Mouse (Mus musculus) ZHBTc4 (cell line): ENCODE results near the gene Cetn3.

Experiments
- DNase-seq: peaks from one replicate; pipeline ENCODE4 v3.0.0-alpha.2; 2011; ENCODE audit warnings: low read depth, low spot score

Cetn3 gene

GRCm38 (mm10) chr13:81822750-81823149 lies 39.9 kb downstream of the Cetn3 start:
- no peak for DNase-seq

GRCm38 (mm10) chr13:81824576-81825330 lies 41.9 kb downstream of the Cetn3 start:
- no peak for DNase-seq

GRCm38 (mm10) chr13:81828486-81828885 lies 45.6 kb downstream of the Cetn3 start:
- no peak for DNase-seq

DNA sequence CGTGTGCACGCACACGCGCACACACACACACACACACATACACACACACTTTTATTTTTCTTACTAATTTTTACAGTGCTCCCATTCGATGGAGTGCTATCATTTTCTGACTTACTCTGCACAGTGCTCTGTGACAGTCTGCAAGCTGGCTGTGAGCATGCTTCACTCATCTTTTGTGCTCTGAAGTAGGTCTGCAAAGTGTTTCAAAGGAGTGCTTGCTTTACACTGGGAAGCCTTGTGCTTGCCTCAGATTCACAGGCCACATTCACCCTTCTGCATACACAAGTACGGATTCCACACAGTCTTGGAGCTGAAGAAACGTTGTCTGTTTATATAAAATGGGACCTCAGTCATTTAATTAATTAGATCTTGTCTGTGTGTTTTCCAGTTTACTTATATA lies 49.0 kb downstream of the Cetn3 start:
- no peak for DNase-seq

- no peak for DNase-seq
These were observed 53.7 kb downstream of the Cetn3 start for GRCm38 (mm10) chr13:81836386-81837177.

- DNase-seq, result no peak
These were observed 55.1 kb downstream of the Cetn3 start for GRCm38 (mm10) chr13:81838016-81838415.

DNA sequence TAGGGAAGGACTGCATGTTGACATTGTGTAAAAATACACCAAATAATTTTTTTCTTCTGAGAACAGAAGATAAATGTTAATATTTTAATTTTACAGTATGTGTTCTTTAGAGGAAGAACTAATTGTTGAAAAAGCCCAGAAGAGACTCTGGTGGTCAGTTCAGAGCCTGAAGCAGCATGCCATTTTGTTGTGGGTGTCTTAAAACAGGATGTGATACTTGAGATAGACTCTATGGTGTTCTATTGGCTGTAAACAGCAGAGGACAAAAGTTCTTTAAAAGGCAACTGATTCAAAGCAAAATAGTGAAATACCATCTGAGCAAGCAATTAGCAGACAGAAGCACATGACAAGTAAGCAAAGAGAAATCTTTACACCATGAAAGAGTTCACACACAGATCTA lies 56.1 kb downstream of the Cetn3 start:
- DNase-seq, result no peak

GRCm38 (mm10) chr13:81840246-81840645 lies 57.4 kb downstream of the Cetn3 start:
- DNase-seq, result no peak

DNA sequence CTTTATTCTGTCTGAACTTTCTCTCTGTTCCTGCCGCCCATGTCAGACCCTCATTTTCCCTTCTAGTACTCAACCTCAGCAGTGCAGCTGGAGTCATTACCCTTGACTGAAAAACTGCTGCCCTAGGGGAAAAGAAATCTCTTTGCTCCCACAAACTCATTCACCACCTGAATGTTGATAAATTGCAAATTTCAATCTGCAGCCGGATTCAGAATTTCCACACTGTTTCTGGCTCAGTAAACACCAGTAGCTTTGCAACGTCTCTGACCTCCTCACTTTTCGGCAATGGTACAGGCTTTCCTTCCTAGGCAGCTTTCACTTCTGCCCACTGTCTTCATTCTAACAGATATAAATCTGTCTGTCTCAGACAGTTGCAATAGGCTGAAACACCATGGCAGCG lies 57.8 kb downstream of the Cetn3 start:
- DNase-seq, result no peak

GRCm38 (mm10) chr13:81842278-81842677 lies 59.4 kb downstream of the Cetn3 start:
- DNase-seq, result no peak
